Mouse (Mus musculus): Measurements from ENCODE around the gene C1qtnf3. TPM values are rescaled to one million over a fixed set of nuclear protein-coding genes. Genes with fewer than 3 reads are reported as not detected.
"Not testable (repeated sequence)": the region's sequence is repeated elsewhere in the genome, so short reads cannot be mapped to it uniquely, and the experiment has no call there.

Gene C1qtnf3
- polyA plus RNA-seq, 1 experiment from 2014 or later: 20.1 TPM

DNA sequence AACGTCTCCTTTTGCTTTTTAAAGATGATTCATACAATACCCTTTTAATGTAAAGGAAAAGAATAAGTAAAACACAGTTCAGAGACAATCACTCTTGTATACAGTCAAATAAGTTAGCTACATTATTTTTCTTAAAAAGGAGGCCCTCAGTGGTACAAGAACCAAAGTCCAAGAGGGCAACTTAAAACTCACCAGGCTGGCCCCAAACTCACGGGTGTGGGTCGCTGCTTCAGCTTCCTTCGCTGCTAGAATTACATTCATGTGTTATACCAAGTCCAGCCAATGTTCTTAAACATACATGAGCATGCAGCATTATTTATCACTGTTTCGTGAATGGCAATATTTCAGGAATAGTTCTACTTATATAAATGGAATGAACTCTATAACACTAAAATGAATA, 18.6 kb downstream of the C1qtnf3 start:
- no peak for TF ChIP-seq CTCF (IDR thresholded peaks at IDR 0.05; ENCODE audit: low read depth)
- no peak overlapping the region for H3K27ac ChIP-seq
- WGBS: 76% methylated on average over 5 of the region's 5 CpGs
- no peak for ATAC-seq (replicated peaks; ENCODE audit: low FRiP score, low read depth)
- H3K27me3 ChIP-seq (ENCODE audit: insufficient read depth, low read length): no peaks in the 10 kb centered on the region
- H3K9ac ChIP-seq (ENCODE audit: low read depth, low read length): no peak overlapping the region
- no peak for DNase-seq (ENCODE audit: low spot score)
- H3K4me2 ChIP-seq (ENCODE audit: low read length): no peak overlapping the region
- no peak overlapping the region for H3K4me3 ChIP-seq (replicated peaks; ENCODE audit: low read depth, low read length)
- no peaks in the 10 kb centered on the region for H3K4me1 ChIP-seq (replicated peaks; ENCODE audit: insufficient read depth, low read length)
- H3K36me3 ChIP-seq (ENCODE audit: insufficient read depth, low read length): no peaks in the 10 kb centered on the region
- H3K9me3 ChIP-seq (replicated peaks; ENCODE audit: low read length): no peaks in the 10 kb centered on the region

DNA sequence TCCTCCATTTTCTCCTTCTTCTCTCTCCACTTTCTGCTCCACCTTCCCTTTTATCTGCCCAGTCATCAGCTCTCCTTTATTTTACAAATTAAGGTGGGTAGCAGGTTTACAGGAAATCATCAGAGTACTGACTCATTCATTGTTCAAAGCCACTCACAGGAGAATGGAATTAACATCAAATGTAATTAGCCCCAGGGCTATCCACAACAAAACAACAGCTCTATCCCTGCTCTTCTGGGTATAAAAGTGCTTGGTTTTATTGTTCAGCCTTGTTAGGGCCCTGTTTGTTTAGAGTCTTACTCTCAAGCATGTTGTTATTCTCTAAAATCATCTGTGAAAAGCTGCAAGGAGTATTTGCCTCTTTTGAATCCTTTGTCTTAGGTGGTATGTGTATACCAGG, 25.0 kb downstream of the C1qtnf3 start:
- peaks cover 3% of the 10 kb centered on the region; the same call in 1 of the 2 replicates for H3K4me1 ChIP-seq (replicated peaks; ENCODE audit: insufficient read depth, low read length)
- H3K4me3 ChIP-seq (replicated peaks; ENCODE audit: low read depth, low read length): no peak overlapping the region
- H3K4me2 ChIP-seq (ENCODE audit: low read length): no peak overlapping the region
- H3K27ac ChIP-seq: no peak overlapping the region
- DNase-seq (ENCODE audit: low spot score): no peak
- no peaks in the 10 kb centered on the region for H3K36me3 ChIP-seq (ENCODE audit: insufficient read depth, low read length)
- H3K9ac ChIP-seq (ENCODE audit: low read depth, low read length): no peak overlapping the region
- ATAC-seq (replicated peaks; ENCODE audit: low FRiP score, low read depth): no peak
- H3K27me3 ChIP-seq (ENCODE audit: insufficient read depth, low read length): no peaks in the 10 kb centered on the region
- TF ChIP-seq CTCF (IDR thresholded peaks at IDR 0.05; ENCODE audit: low read depth): no peak
- H3K9me3 ChIP-seq (replicated peaks; ENCODE audit: low read length): no peaks in the 10 kb centered on the region

DNA sequence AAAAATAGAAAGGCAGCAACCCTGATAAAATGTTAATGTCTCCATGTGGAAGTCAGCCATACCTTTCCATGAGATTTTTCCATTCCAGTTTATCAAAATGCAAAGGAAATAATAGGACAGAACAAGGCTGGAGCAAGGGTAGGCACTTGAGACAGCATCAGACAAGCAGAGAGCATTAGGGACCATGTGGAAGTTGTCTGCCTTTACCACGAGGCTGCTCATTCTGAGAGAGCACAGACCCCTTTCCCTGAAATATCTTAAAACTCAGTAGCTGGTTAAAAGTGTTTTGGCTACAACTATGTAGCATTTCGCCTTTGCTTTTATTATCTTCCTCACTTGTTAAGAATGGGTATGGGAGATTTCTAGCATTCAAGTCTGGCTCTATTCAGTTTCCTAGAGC, 28.6 kb downstream of the C1qtnf3 start:
- H3K36me3 ChIP-seq (ENCODE audit: insufficient read depth, low read length): no peaks in the 10 kb centered on the region
- H3K9ac ChIP-seq (ENCODE audit: low read depth, low read length): no peak overlapping the region
- H3K27me3 ChIP-seq (ENCODE audit: insufficient read depth, low read length): no peaks in the 10 kb centered on the region
- H3K27ac ChIP-seq: no peak overlapping the region
- H3K9me3 ChIP-seq (replicated peaks; ENCODE audit: low read length): no peaks in the 10 kb centered on the region
- no peak for TF ChIP-seq CTCF (IDR thresholded peaks at IDR 0.05; ENCODE audit: low read depth)
- H3K4me3 ChIP-seq (replicated peaks; ENCODE audit: low read depth, low read length): peak overlapping the region; percentile 61; the same call in 1 of the 2 replicates
- ATAC-seq (replicated peaks; ENCODE audit: low FRiP score, low read depth): no peak
- peak overlapping the region; percentile 69 for H3K4me2 ChIP-seq (ENCODE audit: low read length)
- peaks cover 3% of the 10 kb centered on the region; the same call in 1 of the 2 replicates for H3K4me1 ChIP-seq (replicated peaks; ENCODE audit: insufficient read depth, low read length)
- WGBS: 60% methylated on average over 2 of the region's 2 CpGs
- no peak for DNase-seq (ENCODE audit: low spot score)

DNA sequence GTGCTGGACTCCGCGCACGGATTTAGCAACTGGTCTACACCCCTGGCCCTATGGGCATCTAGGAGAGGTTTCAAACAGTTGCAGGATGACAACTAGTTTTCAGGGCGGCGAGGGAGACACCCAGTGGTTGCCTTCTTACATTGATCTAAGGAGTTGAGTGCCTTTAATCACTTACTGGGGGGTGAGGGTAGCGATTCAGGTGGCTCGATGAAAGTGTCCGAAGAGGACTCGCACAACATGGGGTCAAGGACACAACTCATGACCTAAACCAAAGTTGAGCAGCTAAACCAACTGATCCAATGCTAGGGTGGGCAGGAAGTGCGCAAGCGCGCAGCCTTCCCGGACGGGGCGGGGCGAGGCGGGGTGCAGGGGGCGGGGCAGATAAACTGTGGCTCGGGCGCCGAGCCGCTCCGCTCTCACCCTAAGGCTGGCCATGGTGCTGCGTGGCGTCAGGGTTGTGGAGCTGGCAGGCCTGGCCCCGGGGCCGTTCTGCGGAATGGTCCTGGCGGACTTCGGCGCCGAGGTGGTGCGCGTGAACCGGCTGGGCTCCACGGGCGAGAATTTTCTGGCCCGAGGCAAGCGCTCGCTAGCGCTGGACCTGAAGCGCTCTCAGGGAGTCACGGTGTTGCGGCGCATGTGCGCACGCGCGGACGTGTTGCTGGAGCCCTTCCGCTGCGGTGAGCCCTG, 29.4 kb downstream of the C1qtnf3 start, which contains the start of gene Amacr:
Amacr (plus strand) TSS at position 380 of the 687 bp plus-strand sequence.
- Histone ChIP-seq H3K27ac (peak within 1 kb of the TSS; percentile 85), H3K9me3 (replicated peaks; ENCODE audit: low read length) (no peaks in the 10 kb centered on the region), H3K27me3 (ENCODE audit: insufficient read depth, low read length) (no peaks in the 10 kb centered on the region), H3K4me1 (replicated peaks; ENCODE audit: insufficient read depth, low read length) (peaks cover 3% of the 10 kb centered on the region; the same call in 1 of the 2 replicates), H3K4me2 (ENCODE audit: low read length) (peak within 1 kb of the TSS; percentile 69), H3K4me3 (replicated peaks; ENCODE audit: low read depth, low read length) (peak within 1 kb of the TSS; percentile 61), H3K36me3 (ENCODE audit: insufficient read depth, low read length) (no peaks in the 10 kb centered on the region), H3K9ac (ENCODE audit: low read depth, low read length) (peak within 1 kb of the TSS; percentile 78)
- TF ChIP-seq CTCF (IDR thresholded peaks at IDR 0.05; ENCODE audit: low read depth): peak; percentile 62
- peak; percentile 94 for DNase-seq (ENCODE audit: low spot score)
- under 1% methylated on average over 52 of the region's 52 CpGs for WGBS
- peak; percentile 98 for ATAC-seq (replicated peaks; ENCODE audit: low FRiP score, low read depth)

- DNase-seq (ENCODE audit: low spot score) (no peak), ATAC-seq (replicated peaks; ENCODE audit: low FRiP score, low read depth) (no peak)
- H3K4me1 ChIP-seq (replicated peaks; ENCODE audit: insufficient read depth, low read length): peaks cover 3% of the 10 kb centered on the region; the same call in 1 of the 2 replicates
- under 1% methylated on average over 6 of the region's 6 CpGs for WGBS
- TF ChIP-seq CTCF (IDR thresholded peaks at IDR 0.05; ENCODE audit: low read depth): no peak
- peak overlapping the region; percentile 61 for H3K4me3 ChIP-seq (replicated peaks; ENCODE audit: low read depth, low read length)
- H3K9me3 ChIP-seq (replicated peaks; ENCODE audit: low read length): no peaks in the 10 kb centered on the region
- peak overlapping the region; percentile 69 for H3K4me2 ChIP-seq (ENCODE audit: low read length)
- H3K9ac ChIP-seq (ENCODE audit: low read depth, low read length): peak overlapping the region; percentile 78
- 0 out of 2 replicates have a peak, but pooled peaks cover 2% of the 10 kb centered on the region for H3K36me3 ChIP-seq (ENCODE audit: insufficient read depth, low read length)
- H3K27me3 ChIP-seq (ENCODE audit: insufficient read depth, low read length): no peaks in the 10 kb centered on the region
- H3K27ac ChIP-seq: peak overlapping the region; percentile 85
These were observed 29.9 kb downstream of the C1qtnf3 start for GRCm38 (mm10) chr15:10982064-10982435.

DNA sequence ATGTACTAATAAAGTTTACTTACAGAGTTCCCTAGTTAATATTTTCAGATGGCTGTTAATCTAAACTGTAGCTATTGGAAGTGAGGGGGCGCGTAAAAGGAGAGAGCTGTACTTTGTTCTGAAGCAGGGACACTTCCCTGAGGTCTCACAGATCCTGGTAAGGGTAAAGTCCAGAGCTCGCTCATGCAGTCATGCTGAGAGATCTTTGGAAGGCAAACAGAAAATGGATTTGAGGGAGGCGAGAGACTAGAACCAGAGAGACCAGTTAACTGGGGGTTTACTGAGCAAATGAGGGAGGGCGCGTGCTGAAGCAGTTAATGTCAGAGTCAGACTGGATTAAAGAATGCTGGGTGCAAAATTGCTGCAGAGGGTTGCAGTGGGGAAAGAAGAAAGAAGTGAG, 33.6 kb downstream of the C1qtnf3 start:
- Histone ChIP-seq H3K36me3 (ENCODE audit: insufficient read depth, low read length) (0 out of 2 replicates have a peak, but pooled peaks cover 7% of the 10 kb centered on the region), H3K9me3 (replicated peaks; ENCODE audit: low read length) (no peaks in the 10 kb centered on the region), H3K27me3 (ENCODE audit: insufficient read depth, low read length) (no peaks in the 10 kb centered on the region), H3K9ac (ENCODE audit: low read depth, low read length) (no peak overlapping the region), H3K4me2 (ENCODE audit: low read length) (no peak overlapping the region), H3K27ac (peak overlapping the region; percentile 25; the same call in 1 of the 2 replicates), H3K4me1 (replicated peaks; ENCODE audit: insufficient read depth, low read length) (peaks cover 3% of the 10 kb centered on the region; the same call in 1 of the 2 replicates), H3K4me3 (replicated peaks; ENCODE audit: low read depth, low read length) (no peak overlapping the region)
- no peak for TF ChIP-seq CTCF (IDR thresholded peaks at IDR 0.05; ENCODE audit: low read depth)
- peak; percentile 11 for DNase-seq (ENCODE audit: low spot score)
- peak; percentile 41 for ATAC-seq (replicated peaks; ENCODE audit: low FRiP score, low read depth)
- WGBS: 72% methylated on average over 6 of the region's 6 CpGs

GRCm38 (mm10) chr15:10986477-10986876, 34.3 kb downstream of the C1qtnf3 start:
- not testable (repeated sequence) for H3K9me3 ChIP-seq (replicated peaks; ENCODE audit: low read length); H3K4me3 ChIP-seq (replicated peaks; ENCODE audit: low read depth, low read length); DNase-seq (ENCODE audit: low spot score); H3K36me3 ChIP-seq (ENCODE audit: insufficient read depth, low read length); H3K27me3 ChIP-seq (ENCODE audit: insufficient read depth, low read length); H3K4me2 ChIP-seq (ENCODE audit: low read length); H3K4me1 ChIP-seq (replicated peaks; ENCODE audit: insufficient read depth, low read length); ATAC-seq (replicated peaks; ENCODE audit: low FRiP score, low read depth); H3K9ac ChIP-seq (ENCODE audit: low read depth, low read length)
- H3K27ac ChIP-seq: peak overlapping the region; percentile 25
- 92% methylated on average over 2 of the region's 2 CpGs for WGBS
